12 mouse cellular contexts compared by ENCODE assay signal in the genomic region with DNA sequence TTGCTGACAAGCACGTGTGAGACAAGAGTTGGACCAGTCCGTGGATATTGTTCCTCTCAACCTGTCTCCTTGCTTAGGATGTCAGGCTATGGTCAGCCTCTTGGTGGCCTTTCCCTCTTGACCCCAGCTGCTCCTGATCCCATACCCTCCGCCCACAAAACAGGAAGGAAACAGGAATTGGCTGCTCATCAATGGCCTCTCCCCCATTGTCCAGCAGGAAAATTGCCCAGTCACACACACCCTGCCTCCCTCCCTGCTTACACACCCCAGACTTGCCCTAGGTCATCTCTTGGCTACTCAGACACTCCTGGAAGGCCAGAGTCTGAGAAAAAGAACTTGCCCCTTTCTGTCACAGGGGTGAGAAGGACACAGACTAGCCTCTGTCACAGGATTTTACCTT. TPM values are rescaled to one million over a fixed set of nuclear protein-coding genes. Genes with fewer than 3 reads are reported as not detected.
DNase-seq lines count a peak whose midpoint lies in the region; ATAC-seq lines count a peak whose summit lies in the region.
"Had no signal": no experiment of that assay in that cellular context is flagged by ENCODE, and none has a peak within 500 bp of the region (broad histone marks: within the 10 kb centered on the region; RNA-seq: fewer than 3 reads in every experiment).

No protein-coding gene starts in this region.

- peaks cover 52% of the 10 kb centered on the region for H3K4me1 ChIP-seq in midbrain, embryonic 10.5 days
- H3K4me1 ChIP-seq in midbrain, embryonic 11.5 days (ENCODE audit: control insufficient read depth, insufficient read depth, low read length): no peaks in the 10 kb centered on the region; the same call in 1 of the 2 replicates
- H3K4me1 ChIP-seq: hindbrain, embryonic 15.5 days had no signal

- H3K4me3 ChIP-seq in midbrain, embryonic 10.5 days: no peak overlapping the region
- H3K4me3 ChIP-seq in midbrain, embryonic 11.5 days (ENCODE audit: low read depth, low read length): no peak overlapping the region
- H3K4me3 ChIP-seq: embryonic facial prominence, embryonic 15.5 days; hindbrain, embryonic 15.5 days had no signal

- no peaks in the 10 kb centered on the region; the same call in 1 of the 2 replicates for H3K27me3 ChIP-seq in midbrain, embryonic 10.5 days (ENCODE audit: low read depth, poor library complexity, severe bottlenecking)
- no peaks in the 10 kb centered on the region for H3K27me3 ChIP-seq in midbrain, embryonic 11.5 days (ENCODE audit: control insufficient read depth, insufficient read depth, low read length)
- H3K27me3 ChIP-seq: embryonic facial prominence, embryonic 15.5 days; hindbrain, embryonic 15.5 days had no signal

- ATAC-seq in midbrain, embryonic 11.5 days (ENCODE audit: low FRiP score): no peak

- H3K4me2 ChIP-seq in midbrain, embryonic 11.5 days: no peak overlapping the region
- H3K4me2 ChIP-seq: embryonic facial prominence, embryonic 15.5 days; hindbrain, embryonic 15.5 days had no signal

- DNase-seq in adrenal gland, adult 2 months: peak; percentile 63
- DNase-seq in adrenal gland, postnatal 25 days: no peak
- no peak for DNase-seq in midbrain, embryonic 10.5 days (ENCODE audit: low spot score)
- DNase-seq in midbrain, embryonic 11.5 days (ENCODE audit: low spot score, missing footprints): no peak
- DNase-seq in kidney, postnatal 14 days: peak; percentile 52
- no peak for DNase-seq in layer of hippocampus, adult 11-12 months (ENCODE audit: low spot score)
- DNase-seq in frontal cortex, postnatal 14 days (ENCODE audit: low spot score in 2 of 2): no peak
- no peak for DNase-seq in Muller cell, postnatal 12 days (ENCODE audit: inconsistent ontology term)
- DNase-seq: cerebellum, adult 9-11 months had no signal

- H3K27ac ChIP-seq in midbrain, embryonic 10.5 days (replicated peaks): peak overlapping the region; percentile 1; the same call in 1 of the 2 replicates
- H3K27ac ChIP-seq in midbrain, embryonic 11.5 days (ENCODE audit: low read depth, low read length): no peak overlapping the region
- H3K27ac ChIP-seq: embryonic facial prominence, embryonic 15.5 days; hindbrain, embryonic 15.5 days; liver, embryonic 14.5 days had no signal

- no peaks in the 10 kb centered on the region for H3K36me3 ChIP-seq in midbrain, embryonic 10.5 days
- H3K36me3 ChIP-seq in midbrain, embryonic 11.5 days (ENCODE audit: control insufficient read depth, insufficient read depth, low read length): no peaks in the 10 kb centered on the region
- H3K36me3 ChIP-seq: embryonic facial prominence, embryonic 15.5 days; hindbrain, embryonic 15.5 days had no signal

- no peak overlapping the region for H3K9ac ChIP-seq in midbrain, embryonic 11.5 days (ENCODE audit: low read length)
- H3K9ac ChIP-seq: embryonic facial prominence, embryonic 15.5 days; hindbrain, embryonic 15.5 days; liver, embryonic 14.5 days had no signal

- 82% methylated on average over 3 of the region's 3 CpGs for WGBS in midbrain, embryonic 10.5 days
- WGBS in midbrain, embryonic 11.5 days: 88% methylated on average over 3 of the region's 3 CpGs

- H3K9me3 ChIP-seq in midbrain, embryonic 10.5 days (replicated peaks): no peaks in the 10 kb centered on the region
- H3K9me3 ChIP-seq in midbrain, embryonic 11.5 days (ENCODE audit: control insufficient read depth, low read length): no peaks in the 10 kb centered on the region
- H3K9me3 ChIP-seq: embryonic facial prominence, embryonic 15.5 days; hindbrain, embryonic 15.5 days had no signal

RNA-seq across cellular contexts. Expression of a gene that starts 22.2 kb away (rescaled TPM):
- 10 to 100 TPM; 14.3 to 27.9 TPM for total RNA-seq in adrenal gland, adult 2 months (2021)
- 39.9 and 45.9 TPM in 2 replicates for polyA plus RNA-seq in adrenal gland, adult 2 months (2012; rRNA removed)
- 32.8 and 33.5 TPM in 2 replicates for total RNA-seq in adrenal gland, postnatal 25 days (2021)
- polyA plus RNA-seq in midbrain, embryonic 10.5 days (2016; fragmentation: Nextera tagmentation; extraction: Ambion mirVana): 65.0 and 94.6 TPM in 2 replicates
- 164 and 175 TPM in 2 replicates for polyA plus RNA-seq in midbrain, embryonic 11.5 days (2014; fragmentation: Nextera tagmentation; extraction: Ambion mirVana)

Comparison
In these comparisons a context has a peak if more than half of its experiments do, and no peak if none do; other contexts are left out.
1. DNase-seq: peak in adrenal gland, adult 2 months (single experiment) and kidney, postnatal 14 days (single experiment); none in adrenal gland, postnatal 25 days (single experiment), midbrain, embryonic 10.5 days (single experiment), midbrain, embryonic 11.5 days (single experiment), layer of hippocampus, adult 11-12 months (single experiment), frontal cortex, postnatal 14 days (0 of 2) and Muller cell, postnatal 12 days (single experiment).